Mouse (Mus musculus): Measurements from ENCODE around the gene Tfcp2. TPM values are rescaled to one million over a fixed set of nuclear protein-coding genes. Genes with fewer than 3 reads are reported as not detected.
A peak's percentile ranks its signal among the peaks of the same experiment; 100 is the strongest.

The Tfcp2 gene
- 7.0 and 8.4 TPM in 2 replicates for polyA plus RNA-seq (2015; fragmentation: Nextera tagmentation; extraction: Ambion mirVana)

DNA sequence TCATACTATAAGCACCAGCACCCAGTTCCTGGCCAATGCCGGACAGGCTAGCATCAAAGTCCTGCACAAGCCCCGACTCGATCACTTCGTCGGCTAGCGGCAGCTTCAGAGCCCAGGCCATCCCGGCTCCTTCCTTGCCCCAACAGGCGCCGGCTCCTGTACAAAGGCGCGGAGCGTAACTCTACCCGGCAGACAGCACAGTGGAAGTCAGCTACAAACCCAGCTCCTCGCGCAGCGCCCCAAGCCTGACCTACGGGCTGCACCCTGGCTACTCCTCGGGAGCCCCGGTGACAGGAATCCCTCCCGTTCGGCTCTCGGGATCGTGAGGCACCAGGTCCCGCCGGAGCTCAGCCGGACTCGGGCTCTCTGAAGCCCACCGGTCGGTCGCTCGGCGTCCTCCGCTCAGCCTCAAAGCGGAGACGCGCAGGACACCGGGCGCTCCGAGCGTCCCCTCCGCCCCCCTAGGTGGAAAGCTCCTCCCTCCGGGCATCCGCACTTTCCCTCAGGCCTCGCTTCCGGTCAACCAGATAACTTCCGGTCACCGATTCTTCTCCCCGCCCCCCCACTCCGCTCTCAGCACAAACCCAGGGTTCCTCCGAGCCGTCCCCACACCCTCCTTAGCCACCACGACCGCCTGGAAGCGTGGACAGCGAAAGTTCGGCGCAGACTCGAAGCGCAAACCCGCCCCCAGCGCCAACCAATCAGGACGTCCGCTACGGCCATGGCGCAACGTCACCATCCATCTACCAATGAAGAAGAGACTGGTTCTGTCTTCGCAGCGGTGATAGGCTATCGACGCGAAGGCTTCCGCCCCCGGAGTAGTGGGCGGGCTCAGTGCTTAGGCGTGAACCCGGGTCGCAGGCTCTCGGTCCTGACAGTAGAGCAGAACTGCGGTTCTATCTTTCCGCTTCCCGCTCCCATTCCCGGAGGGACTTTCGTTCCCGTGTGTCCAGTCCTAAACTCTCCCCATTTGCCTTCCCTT lies at the start of gene Tfcp2:
Tfcp2 (minus strand) TSS at position 683 of the 982 bp plus-strand sequence.
- DNase-seq (ENCODE audit: low spot score), result peak; percentile 96

DNA sequence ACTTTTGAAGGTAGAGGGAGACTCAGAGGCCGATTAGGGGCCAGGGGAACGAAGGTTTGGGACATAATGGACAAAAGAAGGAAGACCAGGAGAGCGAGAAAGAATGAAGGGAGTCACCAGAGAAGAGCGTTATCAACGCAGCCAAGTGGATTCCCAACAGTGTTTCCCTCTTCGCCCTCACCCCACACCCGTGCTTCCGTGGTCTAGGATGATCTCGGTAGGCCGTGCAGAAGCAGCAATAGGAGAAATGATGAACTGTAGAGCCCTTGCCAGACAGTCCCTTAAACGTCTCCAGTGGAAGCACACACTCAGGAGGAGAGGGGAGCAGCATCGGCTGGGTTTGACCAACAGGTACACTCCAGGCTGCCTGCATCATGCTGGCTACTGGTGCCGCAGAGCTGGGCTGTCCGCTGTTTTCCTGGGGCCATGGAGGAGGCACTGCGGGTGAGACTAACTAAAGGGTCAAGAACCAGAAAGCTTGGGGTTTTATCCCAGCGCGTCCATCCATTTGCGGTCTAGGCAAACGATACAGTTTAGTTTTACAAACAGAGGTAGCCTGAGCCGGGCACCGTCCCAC lies 49.0 kb upstream of the Tfcp2 start:
- DNase-seq (ENCODE audit: low spot score), result no peak

DNA sequence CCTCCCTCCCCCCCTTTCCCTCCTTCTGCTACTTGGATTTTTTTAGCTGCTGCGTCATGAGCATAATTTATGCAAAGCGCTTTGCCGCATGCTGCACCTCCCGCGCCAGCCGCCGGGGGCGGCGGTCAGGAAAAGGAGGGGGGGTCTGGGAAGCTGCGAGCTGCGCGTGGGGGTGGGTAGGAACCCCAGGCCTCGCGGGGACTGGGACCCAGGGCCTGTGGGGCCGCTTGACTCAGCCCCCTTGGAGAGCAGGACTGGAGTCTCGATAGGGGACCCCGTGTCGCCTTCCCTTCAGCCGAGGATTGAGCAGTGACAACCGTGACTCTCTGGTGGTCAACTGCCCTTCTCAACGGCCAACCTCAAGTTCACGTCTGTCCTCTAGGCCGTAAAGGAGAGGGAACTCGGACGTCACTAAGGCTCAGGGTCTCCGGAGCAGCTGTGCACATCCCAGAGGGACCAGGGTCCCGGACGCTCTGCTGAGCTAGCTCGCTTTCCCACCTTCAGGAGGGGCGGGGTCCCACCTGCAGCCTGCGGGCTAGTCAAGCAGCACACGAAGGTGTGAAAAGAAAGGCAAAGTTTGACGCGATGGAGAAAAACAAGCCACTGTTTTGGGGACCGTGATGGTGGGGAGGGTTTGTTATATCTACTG lies 48.4 kb upstream of the Tfcp2 start:
- peak; percentile 90 for DNase-seq (ENCODE audit: low spot score)

DNA sequence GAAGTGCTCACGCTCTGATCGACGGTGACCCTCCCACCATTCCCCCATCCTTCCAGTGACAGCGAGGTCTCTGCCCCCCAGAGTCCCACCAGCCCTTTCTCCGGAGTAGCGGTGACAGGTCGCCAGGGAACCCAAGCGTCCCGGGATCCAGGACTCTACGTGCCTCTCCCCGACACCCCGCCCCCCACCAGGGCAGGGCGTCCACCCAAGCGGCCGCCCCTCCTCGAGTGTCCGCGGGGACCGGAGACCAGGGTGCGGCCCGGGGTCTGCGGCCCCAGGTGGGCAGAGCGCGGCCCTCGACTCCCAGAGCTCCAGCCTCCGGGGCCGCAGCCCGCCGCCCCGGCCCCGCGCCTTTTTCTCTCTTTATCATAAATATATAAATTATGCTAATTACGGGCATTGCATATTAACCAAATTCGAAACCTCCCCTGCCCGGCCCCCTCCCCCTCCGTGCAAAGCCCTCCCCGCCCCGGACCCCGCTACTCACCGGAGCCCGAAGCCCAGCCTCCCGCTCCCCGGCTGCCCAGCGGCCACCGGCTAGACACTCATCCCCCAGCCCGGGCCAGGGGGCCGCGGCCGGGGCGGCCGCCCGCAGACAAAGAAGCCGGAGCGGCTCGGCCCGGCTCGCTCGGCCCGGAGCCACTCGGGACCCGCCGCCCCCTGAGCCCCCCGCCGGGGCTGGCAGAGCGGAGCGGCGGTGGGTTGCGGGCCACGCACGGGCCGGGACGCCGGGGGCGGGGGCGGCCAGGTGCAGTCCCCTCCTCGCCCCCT lies 47.7 kb upstream of the Tfcp2 start, which contains the start of gene Pou6f1:
Pou6f1 (minus strand) TSS at position 709 of the 771 bp plus-strand sequence.
- DNase-seq (ENCODE audit: low spot score), result peak; percentile 29

DNA sequence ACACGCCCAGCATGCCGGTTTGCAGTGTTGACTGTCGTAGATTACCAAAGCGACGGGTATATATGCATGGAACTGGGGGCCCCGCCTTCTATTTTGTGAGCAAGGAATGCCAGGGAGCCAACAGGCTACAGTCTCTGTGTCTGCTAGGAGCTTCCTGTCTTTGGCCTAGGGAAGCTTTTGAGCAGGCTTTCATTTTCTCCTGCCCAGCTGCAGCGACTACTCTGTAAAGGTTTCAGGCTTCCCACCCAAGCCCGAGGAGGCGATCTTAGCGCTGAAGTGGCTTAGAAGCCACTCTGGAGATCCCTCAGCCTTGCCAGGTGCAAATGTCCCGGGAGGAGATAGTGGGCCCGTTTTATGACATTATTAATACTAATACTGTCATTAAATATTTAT lies 47.1 kb upstream of the Tfcp2 start:
- peak; percentile 78 for DNase-seq (ENCODE audit: low spot score)

DNA sequence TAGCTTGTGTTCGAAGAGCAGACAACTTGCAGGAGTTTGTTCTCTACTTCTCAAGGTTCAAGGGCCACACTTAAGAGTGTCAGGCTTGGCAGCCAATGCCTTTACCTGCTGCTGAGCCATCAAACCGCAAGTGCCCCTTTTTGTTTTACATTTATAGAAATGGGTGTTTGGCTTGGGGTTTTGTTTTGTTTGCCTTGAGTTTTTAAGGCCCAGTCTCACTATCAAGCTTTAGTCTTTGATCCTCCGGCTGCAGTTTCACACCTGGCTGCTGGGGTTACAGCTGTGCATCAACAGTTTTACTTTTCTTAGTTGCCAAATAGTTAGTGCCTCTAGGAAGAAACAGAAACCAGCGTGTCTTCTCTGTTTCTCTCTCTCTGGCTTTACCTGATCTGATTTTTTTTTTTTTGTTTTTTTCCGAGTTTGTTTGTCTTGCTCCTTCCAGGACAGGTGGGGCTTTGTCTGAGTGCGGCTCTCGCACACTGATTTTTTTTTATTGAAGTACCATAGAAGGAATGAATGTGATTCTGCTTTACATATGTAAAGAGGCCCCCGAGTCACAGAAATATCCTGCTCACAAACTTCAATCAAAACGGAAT lies 46.6 kb upstream of the Tfcp2 start:
- peak; percentile 87 for DNase-seq (ENCODE audit: low spot score)

DNA sequence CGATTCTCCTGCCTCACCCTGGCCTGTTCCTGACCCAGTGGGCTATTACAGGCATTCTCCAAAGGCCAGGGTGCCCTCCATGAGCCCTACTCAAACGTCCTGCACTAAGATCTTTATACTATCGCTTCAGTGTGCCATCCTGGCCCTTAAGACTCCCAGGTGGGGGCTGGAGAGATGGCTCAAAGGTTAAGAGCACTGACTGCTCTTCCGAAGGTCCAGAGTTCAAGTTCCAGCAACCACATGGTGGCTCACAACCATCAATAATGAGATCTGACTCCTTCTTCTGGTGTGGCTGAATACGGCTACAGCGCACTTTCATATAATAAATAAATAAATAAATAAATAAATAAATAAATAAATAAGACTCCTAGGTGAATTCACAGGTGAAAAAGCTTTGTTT lies 41.0 kb upstream of the Tfcp2 start:
- no peak for DNase-seq (ENCODE audit: low spot score)

DNA sequence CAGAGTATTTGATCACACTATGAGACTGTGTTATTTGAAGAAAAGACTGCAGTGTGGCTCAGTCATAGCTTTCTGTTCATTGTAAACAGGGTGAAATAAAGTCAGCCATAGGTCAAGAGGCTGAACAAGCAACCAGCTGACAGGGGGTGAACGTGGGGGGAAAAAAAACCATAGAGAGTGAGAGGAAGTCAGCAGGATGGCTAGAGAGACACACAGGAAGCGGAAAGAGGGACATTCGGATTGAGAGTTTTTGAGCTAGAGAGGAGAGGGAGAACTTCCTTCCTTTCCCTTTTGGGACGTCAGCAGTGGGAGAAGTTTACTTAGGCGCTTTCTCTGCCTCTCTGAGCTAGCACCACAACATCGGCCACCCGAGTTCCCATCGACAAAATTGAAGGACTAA lies 38.6 kb upstream of the Tfcp2 start:
- no peak for DNase-seq (ENCODE audit: low spot score)

DNA sequence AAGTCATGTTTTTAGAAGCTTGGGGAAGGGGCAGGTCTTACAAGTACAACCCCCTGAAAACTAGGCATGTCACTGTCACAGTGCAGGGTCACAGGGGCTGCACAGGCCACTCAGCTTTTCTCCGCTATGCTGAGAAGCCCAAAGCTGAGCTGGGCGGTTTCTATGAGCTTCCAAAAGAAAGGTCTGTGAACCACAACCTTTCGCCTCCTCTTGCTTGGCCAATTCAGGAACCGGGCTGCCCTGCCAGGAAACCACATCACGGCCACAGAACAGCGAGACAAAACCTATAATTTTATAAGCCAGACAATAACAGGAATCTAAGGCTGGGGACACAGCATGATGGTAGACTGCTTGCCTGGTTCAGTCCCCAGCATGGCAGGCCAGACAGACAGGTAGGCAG lies 36.5 kb upstream of the Tfcp2 start:
- no peak for DNase-seq (ENCODE audit: low spot score)

DNA sequence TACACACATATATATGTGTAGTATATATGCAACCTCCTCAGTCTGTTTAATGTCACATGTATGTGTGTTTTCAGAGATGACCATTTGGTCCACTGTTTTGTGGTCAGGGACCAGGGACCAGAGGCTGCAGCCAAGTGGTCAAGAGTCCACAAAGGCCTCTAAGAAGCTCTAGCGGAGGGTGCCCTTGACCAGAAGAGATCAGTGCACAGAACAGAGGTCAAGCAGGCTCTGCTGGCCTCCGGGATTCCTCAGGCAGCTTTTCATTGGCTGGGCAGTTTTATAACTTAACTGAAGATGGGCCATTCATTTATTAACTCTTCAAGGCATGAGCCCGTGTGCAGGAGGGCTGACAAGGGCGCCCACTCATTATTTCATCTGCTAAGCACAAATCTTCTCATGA lies 35.4 kb upstream of the Tfcp2 start:
- no peak for DNase-seq (ENCODE audit: low spot score)

DNA sequence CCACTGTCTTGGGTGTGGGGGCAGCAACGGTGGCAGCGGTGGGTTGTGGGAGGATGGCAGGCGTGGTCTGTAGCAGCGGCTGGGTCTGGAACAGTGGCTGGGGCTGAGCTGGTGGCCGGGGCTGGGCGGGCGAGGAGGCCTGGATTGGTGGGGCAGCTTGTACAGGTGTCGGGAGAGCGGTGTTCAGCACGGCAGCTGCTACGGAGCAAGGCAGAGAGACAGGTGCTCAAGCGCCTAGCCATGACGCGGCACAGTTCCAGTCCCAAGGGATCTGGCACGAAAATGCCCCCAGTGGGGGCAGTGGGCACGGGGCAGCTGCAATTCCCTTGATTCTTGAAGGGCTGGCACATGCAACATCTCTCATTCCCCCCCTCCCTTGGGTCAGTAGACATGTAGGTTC lies 34.1 kb upstream of the Tfcp2 start:
- no peak for DNase-seq (ENCODE audit: low spot score)

DNA sequence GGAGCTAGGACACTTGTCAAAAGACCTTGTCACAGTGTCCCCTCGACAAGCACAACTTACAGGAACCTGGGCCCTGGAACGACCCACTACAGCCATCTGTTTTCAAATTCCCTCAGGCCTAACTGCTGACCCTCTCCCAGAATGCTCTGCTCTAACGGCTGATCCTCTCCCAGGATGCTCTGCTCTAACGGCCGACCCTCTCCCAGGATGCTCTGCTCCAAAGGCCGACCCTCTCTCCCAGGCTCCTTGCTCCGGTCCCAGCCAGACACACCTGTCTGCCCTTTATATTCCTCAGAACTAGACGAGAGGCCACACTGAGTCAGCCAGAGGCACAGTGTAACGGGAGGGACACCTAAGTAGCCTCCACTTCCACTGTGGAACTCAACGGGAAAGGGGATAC lies 28.3 kb upstream of the Tfcp2 start:
- DNase-seq (ENCODE audit: low spot score), result no peak

DNA sequence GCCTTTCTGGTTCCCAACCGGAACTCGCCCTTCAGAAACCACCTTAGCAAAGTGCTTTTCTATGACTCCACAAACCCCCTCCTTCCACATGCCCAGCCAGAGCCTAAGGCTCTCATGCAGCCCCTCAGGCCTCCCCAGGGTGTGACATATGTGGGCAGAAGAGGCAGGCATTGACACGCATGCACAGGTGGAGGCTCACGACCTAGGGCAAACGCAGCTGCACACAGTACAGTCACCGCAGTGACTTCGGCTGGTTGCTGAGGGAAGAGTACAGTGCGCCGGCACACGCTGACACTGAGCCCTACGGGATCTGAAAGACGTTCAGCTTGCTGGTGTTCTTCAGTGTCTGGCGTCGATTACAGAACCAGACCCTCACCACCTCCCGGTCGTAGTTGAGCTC lies 26.2 kb upstream of the Tfcp2 start:
- DNase-seq (ENCODE audit: low spot score), result no peak

DNA sequence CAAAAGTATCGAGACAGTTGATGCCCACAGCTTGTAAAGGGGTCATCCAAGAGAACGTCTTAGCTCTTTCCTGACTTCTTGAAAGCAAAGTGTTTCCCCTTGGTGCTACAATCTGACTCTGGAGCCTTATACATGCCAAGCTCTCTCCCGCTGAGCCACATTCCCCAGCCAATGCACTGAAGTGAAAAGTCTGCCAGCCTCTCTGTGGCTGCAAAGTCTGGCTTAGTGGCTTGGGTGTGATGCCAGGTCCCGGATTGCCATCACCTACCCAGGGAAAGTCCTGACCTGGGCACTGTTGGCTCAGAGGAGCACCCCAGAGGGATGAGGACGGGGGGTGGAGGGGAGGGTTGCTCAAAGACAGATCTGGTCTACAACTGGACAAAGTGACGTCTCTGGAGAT lies 25.0 kb upstream of the Tfcp2 start:
- no peak for DNase-seq (ENCODE audit: low spot score)

DNA sequence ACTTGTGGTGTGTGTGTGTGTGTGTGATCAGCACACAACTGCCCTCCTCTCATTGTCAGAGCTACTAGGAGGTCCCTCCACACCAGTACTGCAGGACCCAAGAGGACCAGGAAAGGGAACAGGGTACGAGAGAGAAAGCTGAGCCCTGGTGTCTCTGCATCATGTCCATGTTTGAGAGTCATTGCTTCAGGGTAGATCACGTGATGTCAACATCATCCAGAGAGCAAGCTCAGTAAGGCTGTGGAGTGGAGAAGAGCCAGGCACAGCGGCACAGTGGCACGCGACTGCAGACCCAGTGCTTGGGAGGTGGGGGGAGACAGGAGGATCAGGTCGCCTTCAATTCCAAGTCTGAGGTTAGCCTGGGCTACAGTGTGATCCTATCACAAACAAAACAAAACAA lies 24.6 kb upstream of the Tfcp2 start:
- DNase-seq (ENCODE audit: low spot score), result no peak

DNA sequence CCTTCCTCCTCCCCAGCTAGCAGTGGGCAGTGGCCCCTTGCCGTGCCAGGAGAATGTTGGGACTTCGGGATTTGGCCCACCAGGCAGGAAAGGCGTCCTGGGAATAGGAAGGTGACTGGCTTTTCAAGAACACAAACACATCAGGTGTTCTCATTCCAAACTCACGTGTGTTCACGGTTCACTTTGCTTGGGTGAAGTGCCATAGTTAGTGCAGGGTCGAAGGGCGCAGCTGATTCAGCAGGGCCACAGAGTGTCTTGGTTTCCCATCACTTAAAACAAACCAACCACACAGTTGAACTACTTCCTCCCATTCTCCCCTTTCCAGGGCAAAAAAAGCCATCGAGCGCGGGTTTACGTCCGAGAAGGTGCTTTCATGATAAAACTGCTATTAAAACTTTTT lies 23.6 kb upstream of the Tfcp2 start:
- no peak for DNase-seq (ENCODE audit: low spot score)

DNA sequence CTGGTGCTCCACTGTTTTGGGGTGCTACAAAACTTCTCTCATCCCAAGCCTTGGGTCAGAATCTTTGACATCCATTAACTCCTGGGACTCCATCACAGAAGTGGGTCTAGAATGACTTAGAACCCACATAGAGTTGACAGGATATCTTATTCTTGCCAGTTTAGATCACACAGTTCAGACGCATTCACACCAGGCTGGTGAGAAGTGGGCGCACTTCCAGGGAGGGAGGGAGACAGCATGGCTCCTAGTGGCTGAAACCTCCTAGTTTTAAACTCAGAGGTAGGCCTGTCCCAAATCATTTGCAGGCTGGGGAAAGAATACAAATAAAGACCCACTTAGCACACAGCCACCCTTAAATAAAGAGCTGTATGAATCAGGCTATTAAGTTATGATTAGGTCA lies 22.6 kb upstream of the Tfcp2 start:
- no peak for DNase-seq (ENCODE audit: low spot score)

DNA sequence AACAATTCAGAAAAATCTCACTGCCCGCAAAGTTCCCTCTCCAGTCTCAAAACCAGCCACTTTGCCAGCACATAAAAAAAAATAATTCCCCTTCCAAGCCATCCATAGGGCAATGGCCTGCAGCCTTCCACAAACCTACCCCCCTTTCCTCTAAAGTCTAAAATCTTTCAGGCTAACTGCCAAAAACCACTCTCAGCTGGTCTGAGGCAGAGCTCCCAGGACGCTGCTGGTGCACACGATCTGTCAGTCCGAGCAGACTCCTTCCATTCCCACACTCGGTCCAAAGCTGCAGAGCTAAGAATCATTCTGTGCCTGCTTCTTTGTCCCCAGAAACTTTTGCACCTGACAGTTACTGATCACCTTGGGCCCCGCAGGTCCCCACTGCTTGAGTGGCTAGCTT lies 22.1 kb upstream of the Tfcp2 start:
- no peak for DNase-seq (ENCODE audit: low spot score)

DNA sequence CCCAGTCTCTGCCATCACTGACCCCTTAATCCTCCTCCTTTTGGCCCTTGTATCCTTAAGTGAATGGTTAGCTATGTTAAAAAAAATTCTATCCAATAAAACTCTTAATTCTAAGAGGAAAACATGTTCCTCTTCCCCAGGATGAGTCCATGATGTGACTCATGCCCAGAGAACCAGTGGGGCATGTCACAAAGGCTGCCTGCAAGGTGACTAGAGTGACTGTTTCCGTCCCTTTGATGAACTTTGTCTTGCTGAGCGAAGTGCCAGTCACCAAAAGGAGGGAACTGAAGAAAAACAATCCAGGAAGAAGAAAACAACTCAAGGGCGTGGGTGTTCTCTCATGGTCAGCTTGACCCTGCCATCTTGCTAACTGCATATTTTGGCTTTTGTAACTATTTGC lies 17.4 kb upstream of the Tfcp2 start:
- no peak for DNase-seq (ENCODE audit: low spot score)

DNA sequence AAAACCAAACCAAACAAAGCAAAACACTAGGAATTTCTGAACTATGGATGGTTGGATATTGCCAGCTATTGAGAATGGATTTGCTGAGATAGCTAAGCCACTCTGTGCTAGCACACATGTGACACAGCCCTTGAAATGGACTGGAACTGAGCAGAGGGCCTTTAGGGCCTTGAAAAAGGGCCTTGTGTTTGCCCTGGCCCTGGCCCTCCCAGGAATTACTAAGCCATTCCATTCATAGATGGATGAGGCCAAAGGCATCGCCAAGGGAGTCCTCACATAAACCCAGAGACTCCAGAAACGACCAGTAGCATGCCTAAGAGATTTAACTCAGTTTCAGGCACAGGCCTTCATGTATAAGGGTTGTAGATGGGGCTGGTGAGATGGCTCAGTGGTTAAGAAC lies 14.7 kb upstream of the Tfcp2 start:
- DNase-seq (ENCODE audit: low spot score), result no peak
